12 mouse cellular contexts compared by ENCODE assay signal in genomic region chr6:127398073-127398472, GRCm38 (mm10). TPM values are rescaled to one million over a fixed set of nuclear protein-coding genes. Genes with fewer than 3 reads are reported as not detected.
DNase-seq lines count a peak whose midpoint lies in the region; ATAC-seq and TF ChIP-seq lines count a peak whose summit lies in the region.
"Had no signal": no experiment of that assay in that cellular context is flagged by ENCODE, and none has a peak within 500 bp of the region (broad histone marks: within the 10 kb centered on the region; RNA-seq: fewer than 3 reads in every experiment).

No protein-coding gene starts in this region.

- no peaks in the 10 kb centered on the region for H3K79me2 ChIP-seq in liver, adult 2 months (ENCODE audit: control insufficient read depth, insufficient read depth, low read length)

- intact Hi-C loops in gastrocnemius, adult 2 months (cut with DNase I), result no loop called here

- TF ChIP-seq POLR2A in liver, adult 2 months (IDR thresholded peaks at IDR 0.05; ENCODE audit: extremely low read depth, insufficient read depth, low read length), result no peak
- TF ChIP-seq POLR2A in spleen, adult 2 months (IDR thresholded peaks at IDR 0.05; ENCODE audit: low read depth, low read length), result no peak

- TF ChIP-seq CTCF in liver, adult 2 months (IDR thresholded peaks at IDR 0.05; ENCODE audit: low read depth, low read length), result no peak
- TF ChIP-seq CTCF in spleen, adult 2 months (IDR thresholded peaks at IDR 0.05; ENCODE audit: extremely low read depth, insufficient read depth, insufficient read length, insufficient replicate concordance), result no peak
- TF ChIP-seq CTCF in gastrocnemius, adult 2 months (IDR thresholded peaks at IDR 0.05), result no peak

- 45% methylated on average over 2 of the region's 2 CpGs for WGBS in liver, adult 2 months
- WGBS in spleen, adult 2 months, result 6% methylated on average over 2 of the region's 2 CpGs

- ATAC-seq in activated CD4-positive, CD25-positive, alpha-beta regulatory T cell, adult 4 months, result peak; percentile 49

- H3K27me3 ChIP-seq in liver, adult 2 months (ENCODE audit: control insufficient read depth, insufficient read depth, low read length), result no peaks in the 10 kb centered on the region
- no peaks in the 10 kb centered on the region for H3K27me3 ChIP-seq in spleen, adult 2 months (ENCODE audit: control insufficient read depth, insufficient read depth, low read length)
- H3K27me3 ChIP-seq: forebrain, embryonic 12.5 days; neural tube, embryonic 13.5 days had no signal

- H3K27ac ChIP-seq in liver, adult 2 months (replicated peaks; ENCODE audit: insufficient read depth, low read depth, low read length), result no peak overlapping the region
- no peak overlapping the region for H3K27ac ChIP-seq in spleen, adult 2 months (ENCODE audit: insufficient read depth, low read length)
- H3K27ac ChIP-seq in gastrocnemius, adult 2 months, result no peak overlapping the region
- H3K27ac ChIP-seq: forebrain, embryonic 12.5 days; neural tube, embryonic 13.5 days had no signal

- H3K4me1 ChIP-seq in liver, adult 2 months (ENCODE audit: control insufficient read depth, insufficient read depth, low read length), result no peaks in the 10 kb centered on the region
- no peaks in the 10 kb centered on the region; the same call in 1 of the 2 replicates for H3K4me1 ChIP-seq in spleen, adult 2 months (ENCODE audit: control insufficient read depth, insufficient read depth, insufficient read length)

- no peak overlapping the region for H3K9ac ChIP-seq in liver, adult 2 months (ENCODE audit: low read depth, low read length)
- H3K9ac ChIP-seq: forebrain, embryonic 12.5 days; neural tube, embryonic 13.5 days had no signal

- peak; percentile 78 to 81 for DNase-seq in B cell, adult 2 months
- peak; percentile 7 for DNase-seq in liver, adult 2 months (ENCODE audit: extremely low read depth, low read depth, low spot score)
- peak; percentile 32 to 37 for DNase-seq in spleen, adult 2 months (ENCODE audit: low read depth in 1 of 2, low spot score in 2 of 2)
- DNase-seq in heart, adult 9 months (ENCODE audit: low spot score in 2 of 2), result no peak
- no peak for DNase-seq in right cerebral cortex, postnatal 25 days
- no peak for DNase-seq in gastrocnemius, postnatal 4 days (ENCODE audit: low spot score in 2 of 2)
- no peak for DNase-seq in gastrocnemius, adult 2 months
- DNase-seq: kidney, adult 9 months had no signal

- H3K36me3 ChIP-seq in liver, adult 2 months (ENCODE audit: control insufficient read depth, insufficient read depth, low read length), result no peaks in the 10 kb centered on the region
- H3K36me3 ChIP-seq in spleen, adult 2 months (ENCODE audit: control insufficient read depth, insufficient read depth, low read length), result no peaks in the 10 kb centered on the region
- H3K36me3 ChIP-seq: forebrain, embryonic 12.5 days; G1E; neural tube, embryonic 13.5 days had no signal

- H3K4me3 ChIP-seq in liver, adult 2 months (ENCODE audit: insufficient read depth, low read depth, low read length), result no peak overlapping the region
- no peak overlapping the region for H3K4me3 ChIP-seq in spleen, adult 2 months (ENCODE audit: extremely low read depth, insufficient read depth, insufficient read length)
- H3K4me3 ChIP-seq in gastrocnemius, adult 2 months, result no peak overlapping the region
- H3K4me3 ChIP-seq: forebrain, embryonic 12.5 days; neural tube, embryonic 13.5 days had no signal

RNA-seq across cellular contexts. Expression of gene Parp11, which starts 48.6 kb away (rescaled TPM):
- 10 to 100 TPM; 51.0 to 52.1 TPM for polyA plus RNA-seq in activated CD4-positive, CD25-positive, alpha-beta regulatory T cell, adult 4 months (2017; shearing (Covaris generic))
- 7.5 and 9.4 TPM in 2 replicates for total RNA-seq in liver, adult 2 months (2014; rRNA removed)
- 3.3 and 3.5 TPM in 2 replicates for polyA plus RNA-seq in liver, adult 2 months (2012; rRNA removed)
- polyA plus RNA-seq in spleen, adult 2 months (2012; rRNA removed), result 11.7 and 13.2 TPM in 2 replicates
- 10 to 100 TPM; 13.6 to 14.6 TPM for total RNA-seq in gastrocnemius, postnatal 4 days (2021)
- 1 to 10 TPM; 3.3 to 3.6 TPM for total RNA-seq in gastrocnemius, adult 2 months (2021)

Comparison
In these comparisons a context has a peak if more than half of its experiments do, and no peak if none do; other contexts are left out.
1. DNase-seq: peak in B cell, adult 2 months (2 of 2), liver, adult 2 months (single experiment) and spleen, adult 2 months (2 of 2); none in heart, adult 9 months (0 of 2), right cerebral cortex, postnatal 25 days (single experiment), gastrocnemius, postnatal 4 days (0 of 2) and gastrocnemius, adult 2 months (single experiment).